Mouse (Mus musculus) C2C12 (cell line): ENCODE measurements at regions not wholly inside any gene's neighbourhood (a gene's known extent, or its start where the extent isn't known, plus 50 kb on each side); places are given as distances from the start of the nearest gene placed in this dataset.

Source experiments
- H3K27me3 ChIP-seq: one replicate; pipeline ENCODE4 v1.6.1; 2011; ENCODE audit not compliant: control insufficient read depth, insufficient read depth, insufficient read length
- H3K36me3 ChIP-seq: one replicate; pipeline ENCODE4 v1.6.1; 2011; ENCODE audit not compliant: control insufficient read depth, insufficient read depth
- H3K4me3 ChIP-seq: one replicate; pipeline ENCODE4 v1.5.1; 2011; ENCODE audit warnings: mild to moderate bottlenecking, control low read depth; ENCODE audit not compliant: poor library complexity, insufficient read depth, severe bottlenecking
- H3K79me2 ChIP-seq: one replicate; pipeline ENCODE4 v1.6.1; 2011; ENCODE audit not compliant: control insufficient read depth, insufficient read depth
- H3K79me3 ChIP-seq: one replicate; pipeline ENCODE4 v1.6.1; 2011; ENCODE audit warnings: low read depth, control low read depth
- H3ac ChIP-seq: one replicate; pipeline ENCODE3; 2011; ENCODE audit warnings: low read depth; ENCODE audit not compliant: control insufficient read depth, insufficient read length
- CEBPB ChIP-seq: IDR thresholded peaks from one replicate; pipeline ENCODE4 v1.6.1; 2011; ENCODE audit warnings: low read depth, mild to moderate bottlenecking, control low read depth, moderate library complexity
- CTCF ChIP-seq: IDR thresholded peaks from one replicate; pipeline ENCODE4 v1.5.1; 2011; ENCODE audit not compliant: control insufficient read depth, insufficient read depth, insufficient read length
- FOSL1 ChIP-seq: IDR thresholded peaks from one replicate; pipeline ENCODE4 v1.8.0; 2011; ENCODE audit warnings: mild to moderate bottlenecking, low read length; ENCODE audit not compliant: poor library complexity, insufficient read depth, severe bottlenecking
- MAX ChIP-seq: IDR thresholded peaks from one replicate; pipeline ENCODE4 v1.6.1; 2011; ENCODE audit warnings: mild to moderate bottlenecking, control low read depth
- MYOD1 ChIP-seq: IDR thresholded peaks from one replicate; pipeline ENCODE4 v1.6.1; 2011; ENCODE audit warnings: low read depth; ENCODE audit not compliant: control insufficient read depth, insufficient read length
- MYOG ChIP-seq: IDR thresholded peaks from one replicate; pipeline ENCODE4 v1.6.1; 2011; ENCODE audit not compliant: control insufficient read depth, insufficient read length; ENCODE audit errors: extremely low read depth
- USF1 ChIP-seq: IDR thresholded peaks from one replicate; pipeline ENCODE4 v1.6.1; 2011; ENCODE audit warnings: low read depth, mild to moderate bottlenecking, control low read depth, moderate library complexity

DNA sequence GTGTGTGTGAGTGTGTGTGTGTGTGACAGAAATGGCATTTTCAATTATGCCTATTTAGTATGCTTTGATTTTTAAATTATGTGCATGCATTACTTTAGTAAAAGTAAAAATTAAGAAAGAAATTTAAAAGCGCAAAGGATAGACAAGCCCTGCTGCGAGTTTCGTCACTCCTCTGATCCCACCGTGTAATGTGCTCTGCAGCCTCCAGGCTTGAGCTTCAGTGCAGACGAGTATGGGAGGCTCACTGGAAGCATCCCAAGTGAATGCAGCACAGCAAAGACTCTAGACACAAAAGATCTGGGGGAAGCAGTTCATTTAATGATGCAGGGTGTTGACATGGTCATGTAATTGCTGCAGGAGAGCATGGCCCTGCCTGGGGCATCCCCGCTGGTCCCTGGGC is 71.1 kb upstream of the Kazn start:
- Histone ChIP-seq H3K4me3 (no peak overlapping the region), H3K27me3 (no peaks in the 10 kb centered on the region), H3K79me3 (no peaks in the 10 kb centered on the region), H3ac (no peak overlapping the region), H3K36me3 (no peaks in the 10 kb centered on the region), H3K79me2 (no peaks in the 10 kb centered on the region)
- TF ChIP-seq MYOD1: no peak
- TF ChIP-seq USF1: no peak
- TF ChIP-seq CTCF: no peak
- TF ChIP-seq MAX: no peak
- no peak for TF ChIP-seq FOSL1
- TF ChIP-seq CEBPB: no peak
- TF ChIP-seq MYOG: no peak

DNA sequence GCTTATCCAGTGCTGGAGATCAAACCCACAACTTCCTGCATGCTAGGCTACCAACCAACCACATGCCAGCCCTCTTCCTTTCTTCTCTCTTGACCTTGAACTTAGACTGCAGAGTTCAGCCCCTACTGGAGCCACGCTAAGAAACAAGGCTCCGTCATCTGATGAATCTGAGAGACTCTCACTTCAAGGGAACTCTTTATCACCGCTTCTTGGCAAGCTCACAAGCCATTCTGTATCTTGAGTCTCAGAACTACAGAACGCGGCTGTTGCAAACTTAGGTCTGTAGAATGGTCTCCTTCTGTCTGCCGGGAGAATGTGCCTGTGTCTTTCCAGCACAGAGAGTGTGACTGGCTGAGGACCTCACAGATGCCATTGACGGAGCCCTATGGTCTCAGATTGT is 69.1 kb upstream of the Kazn start:
- Histone ChIP-seq H3K27me3 (no peaks in the 10 kb centered on the region), H3K79me2 (no peaks in the 10 kb centered on the region), H3K79me3 (no peaks in the 10 kb centered on the region), H3K4me3 (no peak overlapping the region), H3ac (no peak overlapping the region), H3K36me3 (no peaks in the 10 kb centered on the region)
- TF ChIP-seq USF1: no peak
- TF ChIP-seq MYOG: no peak
- TF ChIP-seq FOSL1: no peak
- TF ChIP-seq MAX: no peak
- TF ChIP-seq MYOD1: no peak
- TF ChIP-seq CEBPB: no peak
- no peak for TF ChIP-seq CTCF

DNA sequence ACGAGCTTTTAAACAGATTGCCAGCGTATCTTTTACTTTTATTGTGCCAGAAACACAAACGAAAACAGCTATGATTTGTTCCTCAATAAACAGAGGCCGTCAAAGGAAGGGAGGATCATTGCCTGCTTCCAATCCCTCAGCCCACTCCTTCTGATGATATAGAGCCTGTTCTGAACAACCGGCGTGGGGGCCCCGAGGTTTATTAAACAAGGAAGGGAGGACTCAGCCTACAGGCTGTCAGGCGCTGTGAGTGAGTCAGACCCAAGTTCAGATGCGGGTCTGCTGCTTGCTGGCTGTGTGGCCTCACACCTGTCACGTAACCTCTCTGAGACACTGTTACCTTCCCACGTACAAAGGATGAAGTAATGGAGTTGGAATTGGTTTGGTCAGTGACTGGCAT is 68.1 kb upstream of the Kazn start:
- TF ChIP-seq USF1 (no peak), MYOD1 (no peak), MYOG (no peak), CTCF (no peak), CEBPB (no peak), MAX (no peak), FOSL1 (no peak)

DNA sequence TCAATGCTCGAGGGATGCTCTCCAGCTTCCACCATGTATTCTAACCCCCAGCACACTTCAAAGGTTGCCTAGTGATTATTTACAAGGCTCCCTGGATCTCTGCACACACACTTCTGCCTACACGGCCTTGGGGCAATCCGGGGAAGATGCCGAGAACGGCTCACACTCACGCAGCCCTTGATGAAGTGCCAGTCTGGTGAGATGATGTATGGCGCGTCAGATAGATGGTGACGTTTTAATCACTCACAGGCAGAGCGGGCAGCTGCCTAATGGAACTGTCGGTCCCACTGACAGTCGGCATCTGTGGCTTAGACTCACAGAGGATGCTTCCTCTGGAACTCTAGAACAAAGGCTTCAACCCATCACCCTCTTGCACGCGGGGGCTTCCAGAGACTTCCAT is 66.9 kb upstream of the Kazn start:
- Histone ChIP-seq H3K79me2 (no peaks in the 10 kb centered on the region), H3K4me3 (no peak overlapping the region), H3K79me3 (no peaks in the 10 kb centered on the region), H3ac (no peak overlapping the region), H3K36me3 (no peaks in the 10 kb centered on the region), H3K27me3 (no peaks in the 10 kb centered on the region)
- TF ChIP-seq MAX: no peak
- no peak for TF ChIP-seq CEBPB
- TF ChIP-seq FOSL1: no peak
- TF ChIP-seq USF1: no peak
- TF ChIP-seq CTCF: no peak

More for the DNA sequence above, 68.1 kb upstream of the Kazn start:
- Histone ChIP-seq H3K36me3 (no peaks in the 10 kb centered on the region), H3K4me3 (no peak overlapping the region), H3K79me2 (no peaks in the 10 kb centered on the region), H3K79me3 (no peaks in the 10 kb centered on the region), H3K27me3 (no peaks in the 10 kb centered on the region), H3ac (no peak overlapping the region)

GRCm38 (mm10) chr4:142303374-142304020 is 64.3 kb upstream of the Kazn start:
- Histone ChIP-seq H3K4me3 (no peak overlapping the region), H3K27me3 (no peaks in the 10 kb centered on the region), H3K79me2 (no peaks in the 10 kb centered on the region), H3K36me3 (no peaks in the 10 kb centered on the region), H3ac (no peak overlapping the region), H3K79me3 (no peaks in the 10 kb centered on the region)
- TF ChIP-seq MAX (no peak), CEBPB (no peak), MYOG (no peak), MYOD1 (no peak), CTCF (no peak), USF1 (no peak), FOSL1 (no peak)

- no peaks in the 10 kb centered on the region for H3K79me3 ChIP-seq
- no peak overlapping the region for H3K4me3 ChIP-seq
- no peaks in the 10 kb centered on the region for H3K27me3 ChIP-seq
- H3K79me2 ChIP-seq: no peaks in the 10 kb centered on the region
- no peak overlapping the region for H3ac ChIP-seq
- no peaks in the 10 kb centered on the region for H3K36me3 ChIP-seq
- TF ChIP-seq CEBPB (no peak), USF1 (no peak), MYOD1 (no peak)
Measured at GRCm38 (mm10) chr4:142302724-142303120, 63.5 kb upstream of the Kazn start.
